Mouse (Mus musculus): ENCODE results near the gene Per1. TPM values are rescaled to one million over a fixed set of nuclear protein-coding genes. Genes with fewer than 3 reads are reported as not detected.
"Not testable (repeated sequence)": the region's sequence is repeated elsewhere in the genome, so short reads cannot be mapped to it uniquely, and the experiment has no call there.

Per1 gene
- total RNA-seq, 2 experiments from 2014 or later = 17.5 to 78.6 TPM

GRCm38 (mm10) chr11:69081613-69082012 lies 13.4 kb upstream of the Per1 start:
- no peak for DNase-seq

- DNase-seq = no peak
Observed at GRCm38 (mm10) chr11:69085608-69086007, 9.4 kb upstream of the Per1 start.

- peak; percentile 11 for DNase-seq
Observed at GRCm38 (mm10) chr11:69086390-69086789, 8.6 kb upstream of the Per1 start.

GRCm38 (mm10) chr11:69087082-69087481 lies 7.9 kb upstream of the Per1 start:
- DNase-seq = peak; percentile 28

- DNase-seq = no peak
Observed at GRCm38 (mm10) chr11:69087597-69087996, 7.4 kb upstream of the Per1 start.

- peak; percentile 94 for DNase-seq
Observed at GRCm38 (mm10) chr11:69088103-69088855, 6.7 kb upstream of the Per1 start, which contains the start of gene Vamp2. Vamp2 (plus strand) TSS chr11:69088490.

GRCm38 (mm10) chr11:69088856-69089615 lies 6.0 kb upstream of the Per1 start:
- no peak for DNase-seq

GRCm38 (mm10) chr11:69089616-69090290 lies 5.3 kb upstream of the Per1 start:
- no peak for DNase-seq

GRCm38 (mm10) chr11:69090367-69090766 lies 4.7 kb upstream of the Per1 start:
- DNase-seq = peak; percentile 17

- no peak for DNase-seq
Observed at GRCm38 (mm10) chr11:69091566-69092385, 3.2 kb upstream of the Per1 start.

GRCm38 (mm10) chr11:69092386-69092751 lies 2.6 kb upstream of the Per1 start:
- peak; percentile 91 for DNase-seq

GRCm38 (mm10) chr11:69092871-69093270 lies 2.1 kb upstream of the Per1 start:
- DNase-seq = no peak

- DNase-seq = not testable (repeated sequence)
Observed at GRCm38 (mm10) chr11:69093856-69094255, 1.2 kb upstream of the Per1 start.

GRCm38 (mm10) chr11:69095511-69096231 lies 654 bp downstream of the Per1 start:
- no peak for DNase-seq

GRCm38 (mm10) chr11:69096360-69096986 lies 1.5 kb downstream of the Per1 start:
- no peak for DNase-seq

- DNase-seq = peak; percentile 100
Observed at GRCm38 (mm10) chr11:69096987-69097900, 2.2 kb downstream of the Per1 start.

GRCm38 (mm10) chr11:69098039-69098761 lies 3.2 kb downstream of the Per1 start:
- DNase-seq = peak; percentile 20

GRCm38 (mm10) chr11:69098762-69099091 lies 3.7 kb downstream of the Per1 start:
- peak; percentile 94 for DNase-seq
